Mouse (Mus musculus) intestine, postnatal 0 days (tissue): ENCODE measurements around the gene Traf5. TPM values are rescaled to one million over a fixed set of nuclear protein-coding genes. Genes with fewer than 3 reads are reported as not detected.

Experiments
- ATAC-seq: fragments of 200-750 bp; cut with Nextera tagmentation; 2 replicates; pipeline ENCODE4 v1.8.0; 2017; ENCODE audit warnings: mild to moderate bottlenecking, moderate TSS enrichment, moderate library complexity
- H3K27ac ChIP-seq: fragments of 300-500 bp; sonication (generic); 2 replicates; pipeline ENCODE4 v1.5.1; 2014; ENCODE audit warnings: mild to moderate bottlenecking, low read depth, low read length, moderate library complexity
- H3K27me3 ChIP-seq: fragments of 300-500 bp; sonication (generic); replicated peaks from 2 replicates; pipeline ENCODE4 v1.6.1; 2014; ENCODE audit warnings: low read length, mixed read lengths; ENCODE audit not compliant: control insufficient read depth, insufficient read depth
- H3K36me3 ChIP-seq: fragments of 300-500 bp; sonication (generic); 2 replicates; pipeline ENCODE4 v1.6.1; 2014; ENCODE audit warnings: mild to moderate bottlenecking, moderate library complexity; ENCODE audit not compliant: control insufficient read depth, insufficient read depth
- H3K4me1 ChIP-seq: fragments of 300-500 bp; sonication (generic); replicated peaks from 2 replicates; pipeline ENCODE4 v1.6.1; 2014; ENCODE audit warnings: antibody characterized with exemption, low read length, mixed read lengths; ENCODE audit not compliant: control insufficient read depth, insufficient read depth
- H3K4me2 ChIP-seq: fragments of 300-500 bp; sonication (generic); replicated peaks from 2 replicates; pipeline ENCODE4 v1.6.1; 2014; ENCODE audit warnings: low read depth, mild to moderate bottlenecking, moderate library complexity
- H3K4me3 ChIP-seq: fragments of 300-500 bp; sonication (generic); 2 replicates; pipeline ENCODE4 v1.5.1; 2014; ENCODE audit warnings: low read depth, low read length
- H3K9ac ChIP-seq: fragments of 300-500 bp; sonication (generic); 2 replicates; pipeline ENCODE4 v1.6.1; 2014; ENCODE audit warnings: mild to moderate bottlenecking, low read depth, low read length
- H3K9me3 ChIP-seq: fragments of 300-500 bp; sonication (generic); 2 replicates; pipeline ENCODE4 v1.6.1; 2016; ENCODE audit warnings: mixed run types; ENCODE audit not compliant: control insufficient read depth
- CTCF ChIP-seq: sonication (generic); IDR thresholded peaks from 2 replicates; pipeline ENCODE4 v1.5.1; 2016; ENCODE audit warnings: low read depth, mild to moderate bottlenecking, control low read depth, antibody characterized with exemption, moderate library complexity
- WGBS: fragments of 180-500 bp; shearing (Covaris S2); extraction: QIAGEN DNeasy Blood & Tissue Kit; methylation state at CpG from one replicate; pipeline ENCODE4 v1.1.7; 2014; 5-methylcytosine and 5-hydroxymethylcytosine counted together
- polyA plus RNA-seq: library from polyadenylated mRNA; unstranded; fragments of >200 nt; fragmentation: Nextera tagmentation; extraction: Ambion mirVana; gene quantifications from 2 replicates; pipeline ENCODE4 v1.2.1, GENCODE M21; 2015

Gene Traf5
- polyA plus RNA-seq, 1 experiment from 2014 or later = 10.3 TPM

- 84% methylated on average over 4 of the region's 4 CpGs for WGBS
- H3K27ac ChIP-seq = no peak overlapping the region
- no peak overlapping the region for H3K4me2 ChIP-seq
- no peak for ATAC-seq
- no peak for TF ChIP-seq CTCF
- no peak overlapping the region for H3K4me3 ChIP-seq
- peaks cover 7% of the 10 kb centered on the region; the same call in 1 of the 2 replicates for H3K4me1 ChIP-seq
- no peaks in the 10 kb centered on the region for H3K9me3 ChIP-seq
- H3K27me3 ChIP-seq = no peaks in the 10 kb centered on the region
- H3K36me3 ChIP-seq = no peaks in the 10 kb centered on the region; the same call in 1 of the 2 replicates
- no peak overlapping the region for H3K9ac ChIP-seq
Measured at GRCm38 (mm10) chr1:192088011-192088410, 4.3 kb downstream of the Traf5 start.

GRCm38 (mm10) chr1:192087098-192087497 lies 5.3 kb downstream of the Traf5 start:
- Histone ChIP-seq H3K36me3 (no peaks in the 10 kb centered on the region; the same call in 1 of the 2 replicates), H3K27ac (no peak overlapping the region), H3K9me3 (no peaks in the 10 kb centered on the region), H3K27me3 (no peaks in the 10 kb centered on the region), H3K4me3 (no peak overlapping the region), H3K9ac (no peak overlapping the region), H3K4me2 (peak overlapping the region; percentile 21; the same call in 1 of the 2 replicates), H3K4me1 (peaks cover 7% of the 10 kb centered on the region; the same call in 1 of the 2 replicates)
- ATAC-seq = 0 out of 2 replicates have a peak, but pooled peaks have one; percentile 3
- no peak for TF ChIP-seq CTCF
- WGBS = 68% methylated on average over 4 of the region's 4 CpGs

GRCm38 (mm10) chr1:192086279-192087037 lies 5.9 kb downstream of the Traf5 start:
- Histone ChIP-seq H3K9me3 (0 out of 2 replicates have a peak, but pooled peaks cover 4% of the 10 kb centered on the region), H3K9ac (no peak overlapping the region), H3K36me3 (no peaks in the 10 kb centered on the region; the same call in 1 of the 2 replicates), H3K27me3 (no peaks in the 10 kb centered on the region), H3K4me2 (peak overlapping the region; percentile 21; the same call in 1 of the 2 replicates), H3K27ac (no peak overlapping the region), H3K4me1 (peaks cover 7% of the 10 kb centered on the region; the same call in 1 of the 2 replicates), H3K4me3 (no peak overlapping the region)
- peak; percentile 61 for ATAC-seq
- no peak for TF ChIP-seq CTCF
- whole genome bisulfite sequencing = 73% methylated on average over 12 of the region's 12 CpGs

- ATAC-seq = no peak
- WGBS = 93% methylated on average over 10 of the region's 10 CpGs
- Histone ChIP-seq H3K9ac (no peak overlapping the region), H3K27me3 (no peaks in the 10 kb centered on the region), H3K36me3 (no peaks in the 10 kb centered on the region; the same call in 1 of the 2 replicates), H3K9me3 (0 out of 2 replicates have a peak, but pooled peaks cover 10% of the 10 kb centered on the region), H3K27ac (no peak overlapping the region), H3K4me3 (no peak overlapping the region), H3K4me1 (peaks cover 3% of the 10 kb centered on the region; the same call in 1 of the 2 replicates), H3K4me2 (no peak overlapping the region)
- TF ChIP-seq CTCF = no peak
Measured at GRCm38 (mm10) chr1:192085218-192085617, 7.1 kb downstream of the Traf5 start.

GRCm38 (mm10) chr1:192082646-192083045 lies 9.7 kb downstream of the Traf5 start:
- Histone ChIP-seq H3K4me3 (no peak overlapping the region), H3K9ac (no peak overlapping the region), H3K27me3 (no peaks in the 10 kb centered on the region), H3K36me3 (no peaks in the 10 kb centered on the region), H3K4me1 (peaks cover 3% of the 10 kb centered on the region; the same call in 1 of the 2 replicates), H3K4me2 (no peak overlapping the region), H3K9me3 (0 out of 2 replicates have a peak, but pooled peaks cover 10% of the 10 kb centered on the region), H3K27ac (no peak overlapping the region)
- 87% methylated on average over 1 of the region's 1 CpGs for WGBS
- no peak for ATAC-seq
- TF ChIP-seq CTCF = no peak

- Histone ChIP-seq H3K4me2 (no peak overlapping the region), H3K27me3 (no peaks in the 10 kb centered on the region), H3K36me3 (no peaks in the 10 kb centered on the region), H3K4me1 (no peaks in the 10 kb centered on the region; the same call in 1 of the 2 replicates), H3K4me3 (no peak overlapping the region), H3K9me3 (0 out of 2 replicates have a peak, but pooled peaks cover 10% of the 10 kb centered on the region), H3K27ac (no peak overlapping the region), H3K9ac (no peak overlapping the region)
- TF ChIP-seq CTCF = no peak
- ATAC-seq = no peak
- WGBS = 96% methylated on average over 2 of the region's 2 CpGs
Measured at GRCm38 (mm10) chr1:192081129-192081528, 11.2 kb downstream of the Traf5 start.
